Mouse (Mus musculus): ENCODE results near the gene Hist1h3e. TPM values are rescaled to one million over a fixed set of nuclear protein-coding genes. Genes with fewer than 3 reads are reported as not detected.

Gene Hist1h3e
- total RNA-seq (2023), result 113 TPM

DNA sequence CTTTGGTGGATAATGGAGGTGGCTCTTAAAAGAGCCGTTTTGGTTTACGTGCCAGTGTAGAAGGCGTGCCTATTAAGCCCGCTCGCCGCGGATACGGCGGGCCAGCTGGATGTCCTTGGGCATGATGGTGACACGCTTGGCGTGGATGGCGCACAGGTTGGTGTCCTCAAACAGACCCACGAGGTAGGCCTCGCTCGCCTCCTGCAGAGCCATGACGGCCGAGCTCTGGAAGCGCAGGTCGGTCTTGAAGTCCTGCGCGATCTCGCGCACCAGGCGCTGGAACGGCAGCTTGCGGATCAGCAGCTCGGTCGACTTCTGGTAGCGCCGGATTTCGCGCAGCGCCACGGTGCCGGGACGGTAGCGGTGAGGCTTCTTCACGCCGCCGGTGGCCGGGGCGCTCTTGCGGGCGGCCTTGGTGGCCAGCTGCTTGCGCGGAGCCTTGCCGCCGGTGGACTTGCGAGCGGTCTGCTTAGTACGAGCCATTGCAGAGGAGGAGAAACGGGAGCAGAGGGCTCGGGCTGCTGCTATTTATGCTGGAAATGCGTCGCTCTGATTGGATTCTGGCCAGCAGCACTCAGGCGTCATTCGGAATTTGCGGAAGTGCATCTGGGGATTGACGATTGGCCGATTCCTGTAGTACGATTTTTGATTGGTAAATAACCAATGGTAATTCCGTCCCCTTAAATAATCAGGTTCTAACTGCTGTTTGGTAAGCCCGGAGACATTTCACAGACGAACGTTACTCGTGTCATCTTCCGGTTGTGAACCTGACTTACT, at the start of gene Hist1h3e:
Hist1h3e (minus strand) TSS at position 487 of the 777 bp plus-strand sequence.

DNA sequence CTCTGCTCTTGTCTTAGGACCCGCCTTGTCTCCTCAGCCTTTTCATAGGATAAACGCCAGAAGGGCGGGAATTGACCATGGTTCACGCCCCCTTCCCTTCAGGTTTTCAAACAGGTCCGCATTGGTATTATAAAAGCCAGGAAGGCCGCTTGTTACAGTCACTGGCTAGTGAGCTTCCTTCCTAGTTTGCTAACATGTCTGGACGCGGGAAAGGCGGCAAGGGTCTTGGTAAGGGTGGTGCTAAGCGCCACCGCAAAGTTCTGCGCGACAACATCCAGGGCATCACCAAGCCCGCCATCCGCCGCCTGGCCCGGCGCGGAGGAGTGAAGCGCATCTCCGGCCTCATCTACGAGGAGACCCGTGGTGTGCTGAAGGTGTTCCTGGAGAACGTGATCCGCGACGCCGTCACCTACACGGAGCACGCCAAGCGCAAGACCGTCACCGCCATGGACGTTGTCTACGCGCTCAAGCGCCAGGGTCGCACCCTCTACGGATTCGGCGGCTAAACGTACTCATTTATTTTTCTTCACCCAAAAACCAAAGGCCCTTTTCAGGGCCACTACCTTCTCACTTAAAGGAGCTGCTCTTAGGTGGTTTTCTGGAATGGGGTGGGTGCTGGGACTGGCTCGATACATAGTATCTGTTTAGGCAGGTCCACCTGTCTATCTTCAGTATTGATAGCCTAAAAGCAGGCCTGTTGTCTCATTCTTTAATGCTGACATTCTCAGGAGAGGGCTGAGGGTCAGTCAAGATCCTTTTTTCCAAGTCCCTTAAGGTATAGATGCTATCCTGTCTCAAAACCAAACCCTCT, 19.4 kb upstream of the Hist1h3e start, which contains the start of gene Hist1h4d:
Hist1h4d (plus strand) TSS at position 191 of the 811 bp plus-strand sequence.

DNA sequence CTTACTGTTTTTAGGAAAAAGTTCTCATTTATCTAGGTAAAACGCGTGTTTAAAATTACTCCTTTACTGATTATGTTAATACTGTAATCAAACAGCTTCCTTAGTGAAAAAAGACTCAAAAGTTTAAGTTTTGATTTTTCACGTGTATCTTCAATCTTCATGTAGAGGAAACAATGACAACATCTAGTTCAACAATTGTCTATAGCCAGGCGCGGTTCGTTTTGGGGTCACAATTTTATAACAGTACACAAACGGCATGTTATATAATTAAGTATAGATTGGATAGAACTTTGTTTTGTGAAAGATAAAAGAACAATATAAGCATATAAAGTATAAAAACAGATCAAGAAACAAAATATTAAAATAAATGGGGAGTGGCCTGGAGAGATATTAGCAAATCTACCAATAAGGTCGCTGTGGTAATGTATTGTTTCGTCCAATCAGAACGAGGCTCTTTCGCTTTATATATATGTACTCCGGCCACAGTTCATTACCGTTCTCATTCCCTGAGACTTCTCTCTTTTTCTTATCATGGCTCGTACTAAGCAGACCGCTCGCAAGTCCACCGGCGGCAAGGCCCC, 13.2 kb upstream of the Hist1h3e start, which contains the start of gene Hist1h3d:
Hist1h3d (plus strand) TSS at position 493 of the 581 bp plus-strand sequence.

DNA sequence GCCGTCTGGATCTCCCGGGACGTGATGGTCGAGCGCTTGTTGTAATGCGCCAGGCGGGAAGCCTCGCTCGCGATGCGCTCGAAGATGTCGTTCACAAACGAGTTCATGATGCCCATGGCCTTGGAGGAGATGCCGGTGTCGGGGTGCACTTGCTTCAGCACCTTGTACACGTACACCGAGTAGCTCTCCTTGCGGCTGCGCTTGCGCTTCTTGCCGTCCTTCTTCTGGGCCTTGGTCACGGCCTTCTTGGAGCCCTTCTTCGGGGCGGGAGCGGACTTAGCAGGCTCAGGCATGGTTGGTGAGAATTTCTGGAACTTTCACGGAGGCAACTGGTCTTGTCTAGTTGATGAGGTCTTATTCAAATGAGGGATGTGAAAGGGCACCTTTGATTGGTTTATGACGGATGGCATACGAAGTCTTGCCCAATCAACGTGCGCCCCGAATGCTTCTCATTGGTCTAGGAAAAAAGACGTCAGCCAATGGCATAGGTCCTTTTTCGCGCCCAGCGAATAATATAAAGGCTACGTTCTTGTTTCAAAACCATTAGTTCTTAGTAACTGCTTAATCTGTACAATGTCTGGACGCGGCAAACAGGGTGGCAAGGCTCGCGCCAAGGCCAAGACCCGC, 11.8 kb upstream of the Hist1h3e start, which contains the start of the genes Hist1h2bf and Hist1h2ad:
Hist1h2bf (minus strand) TSS at position 299 of the 627 bp plus-strand sequence.
Hist1h2ad (plus strand) TSS at position 484 of the 627 bp plus-strand sequence.

DNA sequence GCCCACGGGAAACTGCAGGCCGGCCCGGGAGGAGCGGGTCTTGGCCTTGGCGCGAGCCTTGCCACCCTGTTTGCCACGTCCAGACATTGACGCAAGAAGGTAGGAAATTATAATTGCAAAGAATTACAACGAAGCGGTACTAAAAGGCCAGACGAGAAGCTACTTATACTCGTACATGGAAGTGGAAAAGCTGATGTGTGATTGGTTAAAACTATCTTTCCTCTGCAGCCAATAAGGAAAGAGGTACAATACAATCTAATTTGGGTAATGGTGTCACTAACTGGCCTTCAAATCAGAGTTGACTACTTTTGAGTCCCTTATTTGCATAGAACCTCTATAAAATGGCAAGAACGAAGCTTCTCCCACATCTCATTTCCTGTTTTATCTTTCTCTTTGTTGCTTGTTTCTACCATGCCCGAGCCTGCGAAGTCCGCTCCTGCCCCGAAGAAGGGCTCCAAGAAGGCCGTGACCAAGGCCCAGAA, 8.9 kb upstream of the Hist1h3e start, which contains the start of the genes Hist1h2ae and Hist1h2bg:
Hist1h2ae (minus strand) TSS at position 199 of the 482 bp plus-strand sequence.
Hist1h2bg (plus strand) TSS at position 375 of the 482 bp plus-strand sequence.

DNA sequence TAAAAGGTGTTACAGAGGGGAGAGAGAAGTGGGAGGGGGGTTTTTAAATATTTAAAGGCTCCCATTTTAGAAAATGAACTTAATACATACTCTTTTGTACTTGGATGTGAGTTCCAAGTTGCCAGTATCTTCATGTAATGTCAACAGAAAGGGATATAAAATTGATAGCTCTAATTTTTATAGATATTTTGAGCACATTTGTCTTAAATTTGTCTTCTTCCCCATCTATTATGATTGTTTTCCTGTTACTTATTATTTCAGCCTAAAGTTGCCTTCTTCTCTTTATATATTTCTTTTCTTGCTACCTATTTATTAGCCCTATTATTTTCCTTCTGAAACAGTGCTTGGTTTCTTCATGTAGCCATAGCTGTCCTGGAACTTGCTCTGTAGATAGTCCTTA, 9.2 kb downstream of the Hist1h3e start, which contains the start of gene Hist1h1d:
Hist1h1d (plus strand) TSS at position 301 of the 400 bp plus-strand sequence.

DNA sequence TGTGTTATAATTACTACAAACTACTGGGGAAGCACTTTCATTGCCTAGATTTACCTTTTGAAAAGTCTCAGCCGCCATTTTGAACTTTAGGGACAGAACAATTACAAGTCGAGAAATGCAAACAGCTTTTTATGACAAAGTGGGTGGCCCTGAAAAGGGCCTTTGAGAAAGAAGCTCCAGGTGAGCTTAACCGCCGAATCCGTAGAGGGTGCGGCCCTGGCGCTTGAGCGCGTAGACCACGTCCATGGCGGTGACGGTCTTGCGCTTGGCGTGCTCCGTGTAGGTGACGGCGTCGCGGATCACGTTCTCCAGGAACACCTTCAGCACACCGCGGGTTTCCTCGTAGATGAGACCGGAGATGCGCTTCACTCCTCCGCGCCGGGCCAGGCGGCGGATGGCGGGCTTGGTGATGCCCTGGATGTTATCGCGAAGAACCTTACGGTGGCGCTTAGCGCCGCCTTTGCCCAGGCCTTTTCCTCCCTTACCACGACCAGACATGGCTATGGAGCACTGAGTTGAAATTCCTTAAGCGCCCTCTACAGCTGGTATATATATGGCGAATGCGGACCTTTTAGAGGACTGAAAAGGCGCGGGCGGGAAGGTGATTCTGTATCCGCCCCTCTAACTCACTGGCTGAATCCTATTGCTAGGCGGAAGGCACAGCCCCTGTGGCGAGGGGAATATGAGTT, 10.9 kb downstream of the Hist1h3e start, which contains the start of gene Hist1h4f:
Hist1h4f (minus strand) TSS at position 503 of the 689 bp plus-strand sequence.

DNA sequence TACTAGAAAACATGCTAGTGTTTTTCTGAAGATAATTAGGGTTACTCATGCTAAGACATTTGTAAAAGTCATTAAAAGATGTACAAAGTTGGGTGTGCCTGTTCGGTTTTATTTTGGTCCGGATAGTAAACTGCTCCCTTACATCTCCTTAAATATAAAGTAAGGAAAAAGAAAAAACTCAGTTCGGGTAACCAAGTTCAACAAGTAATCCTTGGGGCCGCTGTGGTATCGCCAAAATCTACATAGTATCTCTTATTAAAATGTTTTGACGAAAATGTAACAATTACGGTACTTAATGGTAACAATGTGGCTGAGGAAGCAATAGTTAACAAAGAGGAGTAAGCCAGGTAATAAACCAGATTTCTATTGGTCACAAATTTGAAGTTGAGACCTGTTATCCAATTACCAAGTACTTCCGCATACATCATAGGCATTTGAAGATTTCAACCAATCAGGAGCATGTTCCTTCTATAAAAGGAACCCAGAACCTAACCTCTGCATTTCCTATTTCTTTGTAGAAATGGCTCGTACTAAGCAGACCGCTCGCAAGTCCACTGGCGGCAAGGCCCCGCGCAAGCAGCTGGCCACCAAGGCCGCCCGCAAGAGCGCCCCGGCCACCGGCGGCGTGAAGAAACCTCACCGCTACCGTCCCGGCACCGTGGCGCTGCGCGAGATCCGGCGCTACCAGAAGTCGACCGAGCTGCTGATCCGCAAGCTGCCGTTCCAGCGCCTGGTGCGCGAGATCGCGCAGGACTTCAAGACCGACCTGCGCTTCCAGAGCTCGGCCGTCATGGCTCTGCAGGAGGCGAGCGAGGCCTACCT, 18.0 kb downstream of the Hist1h3e start, which contains the start of gene Hist1h3f:
Hist1h3f (plus strand) TSS at position 88 of the 822 bp plus-strand sequence.

DNA sequence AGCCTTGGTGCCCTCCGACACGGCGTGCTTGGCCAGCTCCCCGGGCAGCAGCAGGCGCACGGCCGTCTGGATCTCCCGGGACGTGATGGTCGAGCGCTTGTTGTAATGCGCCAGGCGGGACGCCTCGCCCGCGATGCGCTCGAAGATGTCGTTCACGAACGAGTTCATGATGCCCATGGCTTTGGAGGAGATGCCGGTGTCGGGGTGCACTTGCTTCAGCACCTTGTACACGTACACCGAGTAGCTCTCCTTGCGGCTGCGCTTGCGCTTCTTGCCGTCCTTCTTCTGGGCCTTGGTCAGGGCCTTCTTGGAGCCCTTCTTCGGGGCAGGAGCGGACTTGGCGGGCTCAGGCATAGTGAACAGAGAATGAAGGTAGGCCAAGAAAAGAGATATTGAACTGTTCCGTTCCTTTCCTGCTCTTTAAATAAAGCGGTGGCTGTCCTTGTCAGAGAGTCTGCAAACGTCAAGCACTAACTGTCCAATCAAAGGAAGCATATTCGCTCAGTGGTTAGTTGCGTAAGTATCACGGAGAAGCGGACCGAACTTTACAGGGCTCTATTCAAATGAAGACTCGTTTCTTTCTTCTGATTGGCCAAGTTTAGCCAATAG, 19.1 kb downstream of the Hist1h3e start, which contains the start of gene Hist1h2bh:
Hist1h2bh (minus strand) TSS at position 394 of the 609 bp plus-strand sequence.

DNA sequence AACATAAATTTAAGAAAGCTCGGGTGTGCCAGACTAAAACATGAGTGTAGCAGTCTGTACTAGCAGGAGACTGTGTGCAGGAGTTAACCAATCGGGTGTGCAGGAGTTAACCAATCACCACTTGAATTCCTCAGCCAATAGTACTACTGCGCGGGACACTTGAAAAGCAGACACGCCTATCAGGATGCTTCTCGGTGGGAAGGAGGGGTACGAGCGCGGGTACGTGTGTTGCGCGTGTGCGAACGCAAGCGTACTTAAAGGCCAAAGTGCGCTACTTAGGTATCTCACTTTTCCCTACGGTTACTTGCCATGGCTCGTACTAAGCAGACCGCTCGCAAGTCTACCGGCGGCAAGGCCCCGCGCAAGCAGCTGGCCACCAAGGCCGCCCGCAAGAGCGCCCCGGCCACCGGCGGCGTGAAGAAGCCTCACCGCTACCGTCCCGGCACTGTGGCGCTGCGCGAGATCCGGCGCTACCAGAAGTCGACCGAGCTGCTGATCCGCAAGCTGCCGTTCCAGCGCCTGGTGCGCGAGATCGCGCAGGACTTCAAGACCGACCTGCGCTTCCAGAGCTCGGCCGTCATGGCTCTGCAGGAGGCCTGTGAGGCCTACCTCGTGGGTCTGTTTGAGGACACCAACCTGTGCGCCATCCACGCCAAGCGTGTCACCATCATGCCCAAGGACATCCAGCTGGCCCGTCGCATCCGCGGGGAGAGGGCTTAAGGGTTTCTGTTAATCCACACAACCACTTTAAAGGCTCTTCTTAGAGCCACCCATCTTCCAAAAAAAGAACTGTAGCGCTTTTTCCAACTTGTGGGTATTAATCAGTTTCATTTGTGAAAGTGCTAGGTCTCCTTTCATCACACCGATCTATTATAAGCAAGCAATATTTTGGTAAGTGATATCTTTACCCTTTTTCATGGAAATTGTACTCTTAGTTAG, 26.8 kb downstream of the Hist1h3e start, which contains the start of gene Hist1h3g:
Hist1h3g (plus strand) TSS at position 286 of the 939 bp plus-strand sequence.

DNA sequence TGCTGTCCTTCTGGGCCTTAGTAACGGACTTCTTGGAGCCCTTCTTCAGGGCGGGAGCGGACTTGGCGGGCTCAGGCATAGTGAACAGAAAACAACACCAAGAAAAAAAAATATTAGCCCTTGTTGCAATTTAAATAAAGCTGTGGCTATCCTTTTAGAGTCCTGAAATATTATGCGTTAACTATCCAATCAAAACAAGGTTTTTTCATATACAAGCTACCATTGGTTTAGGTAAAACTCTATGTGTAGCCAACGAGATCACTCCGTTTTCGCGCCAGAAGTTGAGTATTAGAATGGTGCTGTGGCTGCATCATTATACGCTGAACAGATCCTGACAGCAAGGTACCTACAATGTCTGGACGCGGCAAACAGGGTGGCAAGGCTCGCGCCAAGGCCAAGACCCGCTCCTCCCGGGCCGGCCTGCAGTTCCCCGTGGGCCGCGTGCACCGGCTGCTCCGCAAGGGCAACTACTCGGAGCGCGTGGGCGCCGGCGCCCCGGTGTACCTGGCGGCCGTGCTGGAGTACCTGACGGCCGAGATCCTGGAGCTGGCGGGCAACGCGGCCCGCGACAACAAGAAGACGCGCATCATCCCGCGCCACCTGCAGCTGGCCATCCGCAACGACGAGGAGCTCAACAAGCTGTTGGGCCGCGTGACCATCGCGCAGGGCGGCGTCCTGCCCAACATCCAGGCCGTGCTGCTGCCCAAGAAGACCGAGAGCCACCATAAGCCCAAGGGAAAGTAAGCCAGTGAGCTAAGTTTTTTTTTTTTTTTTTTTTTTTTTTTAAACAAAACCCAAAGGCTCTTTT, 28.4 kb downstream of the Hist1h3e start, which contains the start of gene Hist1h2af:
Hist1h2af (plus strand) TSS at position 347 of the 808 bp plus-strand sequence.

DNA sequence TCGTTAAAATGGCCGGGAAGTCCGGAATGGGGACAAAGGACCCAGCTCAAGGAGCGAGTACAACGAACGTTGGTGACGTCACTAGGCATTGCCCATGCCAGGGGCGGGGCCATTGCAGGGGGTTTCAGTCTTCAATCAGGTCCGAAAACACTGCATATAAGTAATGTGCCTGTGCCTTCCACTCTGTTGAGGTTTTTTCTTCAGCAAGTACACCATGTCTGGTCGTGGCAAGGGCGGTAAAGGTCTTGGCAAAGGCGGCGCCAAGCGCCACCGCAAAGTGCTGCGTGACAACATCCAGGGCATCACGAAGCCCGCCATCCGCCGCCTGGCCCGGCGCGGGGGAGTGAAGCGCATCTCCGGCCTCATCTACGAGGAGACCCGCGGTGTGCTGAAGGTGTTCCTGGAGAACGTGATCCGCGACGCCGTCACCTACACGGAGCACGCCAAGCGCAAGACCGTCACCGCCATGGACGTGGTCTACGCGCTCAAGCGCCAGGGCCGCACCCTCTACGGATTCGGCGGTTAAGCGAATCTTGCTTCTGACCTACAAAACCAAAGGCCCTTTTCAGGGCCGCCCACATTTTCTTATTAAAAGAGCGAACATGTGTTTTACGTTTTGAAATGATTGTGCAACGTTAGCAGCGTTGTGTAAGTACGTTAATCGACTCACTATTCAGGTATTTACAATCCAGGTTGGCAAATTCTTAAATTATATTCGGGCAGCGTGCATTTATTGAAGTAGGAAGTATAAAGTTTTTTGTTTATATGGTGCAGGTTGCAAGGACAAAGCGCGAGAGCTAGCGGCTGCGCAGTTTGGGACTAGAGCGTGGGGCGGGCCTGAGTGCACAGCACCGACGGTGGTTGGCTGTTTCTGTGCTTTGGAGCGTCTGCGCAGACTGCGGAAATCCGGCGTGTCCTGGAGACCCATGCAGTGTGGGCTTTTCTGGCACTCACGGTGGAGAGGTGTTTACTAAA, 31.0 kb downstream of the Hist1h3e start, which contains the start of gene Hist1h4h:
Hist1h4h (plus strand) TSS at position 150 of the 975 bp plus-strand sequence.

